Mouse (Mus musculus) layer of hippocampus, adult 9-11 months (tissue): Measurements from ENCODE around the gene Spaca3.

Experiments
- DNase-seq: peaks from one replicate; pipeline ENCODE4 v3.0.0; 2022

Spaca3 gene

DNA sequence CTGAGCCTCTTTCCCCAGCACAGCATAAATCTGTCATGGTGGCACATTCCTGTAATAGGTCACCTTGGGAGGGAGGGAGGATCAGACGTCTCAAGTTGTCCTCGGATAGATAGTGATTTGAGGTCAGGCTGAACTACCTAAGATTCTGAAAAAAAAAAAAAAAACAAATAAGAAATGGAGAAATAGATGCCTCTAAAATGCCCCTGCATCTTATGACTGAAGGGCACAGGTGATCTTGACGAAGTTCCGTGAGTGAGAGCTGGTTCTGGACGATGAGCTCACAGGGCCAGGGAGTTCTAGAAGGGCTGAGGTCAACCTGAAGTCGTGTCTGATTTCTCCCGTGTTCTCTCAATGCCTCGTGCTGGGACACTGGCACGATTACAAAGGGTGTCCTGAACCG is at the start of gene Spaca3:
TSS of gene Spaca3 (plus strand) at position 301 of the 400 bp plus-strand sequence.
- DNase-seq, result no peak

DNA sequence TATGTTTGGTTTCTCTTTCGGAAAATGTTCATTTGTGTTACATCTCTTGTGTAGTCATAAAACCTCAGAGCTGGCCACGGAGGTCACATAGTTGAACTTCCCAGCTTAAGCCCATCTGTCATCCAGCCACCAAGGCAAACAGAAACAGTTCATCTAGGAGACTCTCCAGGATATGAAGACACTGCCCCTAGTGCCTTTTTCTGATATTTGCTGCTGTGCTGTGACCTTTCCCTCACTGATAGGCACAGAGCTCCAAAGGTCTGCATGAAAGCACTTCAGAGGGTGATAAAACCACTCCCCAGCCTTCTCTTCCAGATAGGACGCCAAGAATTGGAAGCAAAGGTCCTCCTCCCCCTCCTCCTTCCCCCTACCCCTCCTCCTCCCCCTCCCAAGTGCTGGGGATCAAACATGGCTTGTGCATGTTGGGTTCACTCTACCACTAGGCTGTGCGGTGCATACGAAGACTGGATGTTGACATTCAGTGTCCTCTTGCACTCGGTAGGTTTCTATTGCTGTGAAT is 49.6 kb upstream of the Spaca3 start:
- no peak for DNase-seq

- DNase-seq, result no peak
These were observed 48.5 kb upstream of the Spaca3 start for GRCm38 (mm10) chr11:80809666-80809992.

- peak; percentile 85 for DNase-seq
These were observed 48.0 kb upstream of the Spaca3 start, which contains the start of gene Tmem98 for GRCm38 (mm10) chr11:80809993-80810821. Gene Tmem98, plus strand, starts transcription at chr11:80810175.

DNA sequence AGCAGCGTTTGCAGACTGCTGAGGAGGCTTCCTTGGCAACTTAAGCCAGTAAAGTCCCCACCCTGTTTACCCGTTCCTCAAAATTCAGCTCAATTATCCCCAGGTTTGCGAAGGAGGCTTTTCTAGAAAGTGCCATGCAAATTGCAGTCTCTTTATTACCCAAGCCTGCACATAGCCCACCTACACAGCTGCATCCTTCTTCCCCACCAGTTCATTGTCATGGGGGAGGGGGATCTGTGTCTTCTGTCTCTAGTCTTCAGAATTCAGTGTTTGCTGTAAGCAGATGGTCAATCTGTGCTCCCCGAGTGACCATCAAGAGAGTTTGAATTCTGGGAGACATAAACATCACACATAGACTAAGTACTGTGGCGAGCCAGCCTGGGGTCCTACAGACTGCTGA is 47.0 kb upstream of the Spaca3 start:
- no peak for DNase-seq

GRCm38 (mm10) chr11:80815354-80815753 is 42.8 kb upstream of the Spaca3 start:
- DNase-seq, result no peak

DNA sequence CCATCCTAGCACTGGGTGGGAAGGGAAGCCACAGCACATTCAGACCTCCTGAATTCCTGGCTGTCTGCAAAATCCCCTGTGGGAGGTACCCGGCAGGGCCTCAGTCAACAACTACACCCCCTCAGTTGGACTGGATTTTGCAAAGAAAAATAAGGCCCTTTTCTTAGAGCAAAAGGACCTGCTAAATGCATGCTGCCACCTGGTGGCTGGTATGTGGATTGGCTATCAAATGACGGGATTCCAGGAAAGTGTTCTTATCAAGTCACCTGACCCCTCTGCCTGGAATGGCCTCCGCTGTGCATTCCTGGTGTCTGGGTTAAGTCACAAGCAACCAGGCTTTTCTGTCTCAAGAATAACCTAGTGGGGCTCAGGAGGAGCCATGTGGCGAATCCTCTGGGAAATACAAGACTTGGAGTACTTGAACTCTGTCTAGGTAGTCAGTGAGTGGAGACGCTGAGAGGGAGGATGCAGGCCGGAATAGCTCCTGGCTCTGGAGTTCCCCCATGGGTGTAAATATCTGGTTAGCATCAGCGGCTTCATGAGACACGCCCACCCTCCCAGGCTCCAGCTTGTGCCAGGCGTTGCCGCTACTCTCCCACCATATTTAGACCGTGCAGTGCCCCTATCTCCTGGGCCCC is 40.0 kb upstream of the Spaca3 start:
- peak; percentile 43 for DNase-seq

GRCm38 (mm10) chr11:80820085-80820484 is 38.1 kb upstream of the Spaca3 start:
- no peak for DNase-seq

DNA sequence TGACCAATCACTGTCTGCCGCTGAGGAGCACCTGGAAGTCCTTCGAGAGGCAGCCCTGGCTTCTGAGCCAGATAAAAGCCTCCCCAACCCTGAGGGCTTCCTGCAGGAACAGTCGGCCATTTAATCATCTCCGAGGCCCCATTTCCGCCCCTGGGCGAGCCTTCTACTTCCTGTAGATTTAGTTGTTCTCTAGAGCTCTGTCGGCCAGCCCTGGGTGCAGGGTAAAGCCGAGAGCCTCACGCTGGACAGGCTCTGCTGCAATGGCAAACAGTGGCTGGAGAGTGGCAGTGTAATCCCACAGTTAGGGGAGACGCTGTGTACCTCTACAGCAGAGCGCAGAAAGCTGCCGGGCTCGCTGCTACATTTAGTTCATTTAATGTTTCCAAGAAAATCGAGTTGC is 36.9 kb upstream of the Spaca3 start:
- peak; percentile 12 for DNase-seq

- no peak for DNase-seq
These were observed 36.4 kb upstream of the Spaca3 start for GRCm38 (mm10) chr11:80821794-80822193.

DNA sequence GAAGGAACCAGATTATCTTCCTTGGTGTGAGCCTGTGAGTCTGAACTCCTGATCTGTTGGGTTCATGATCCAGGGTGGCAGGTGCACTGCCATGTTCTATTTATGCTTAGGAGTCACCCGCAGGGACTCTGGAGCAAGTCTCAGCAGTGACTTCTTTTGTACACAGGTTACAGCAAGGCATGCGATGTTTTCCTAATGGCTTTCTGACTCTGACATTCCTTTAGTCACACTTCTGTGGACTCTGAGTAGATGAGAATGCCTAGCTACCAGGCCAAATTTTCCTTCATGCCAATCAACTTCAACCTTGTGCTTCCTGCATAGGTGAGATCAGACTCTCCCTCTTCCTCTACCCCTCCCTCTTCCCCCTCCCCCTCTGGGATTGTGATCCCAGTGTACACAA is 22.8 kb upstream of the Spaca3 start:
- DNase-seq, result no peak

GRCm38 (mm10) chr11:80835841-80836240 is 22.3 kb upstream of the Spaca3 start:
- DNase-seq, result no peak

DNA sequence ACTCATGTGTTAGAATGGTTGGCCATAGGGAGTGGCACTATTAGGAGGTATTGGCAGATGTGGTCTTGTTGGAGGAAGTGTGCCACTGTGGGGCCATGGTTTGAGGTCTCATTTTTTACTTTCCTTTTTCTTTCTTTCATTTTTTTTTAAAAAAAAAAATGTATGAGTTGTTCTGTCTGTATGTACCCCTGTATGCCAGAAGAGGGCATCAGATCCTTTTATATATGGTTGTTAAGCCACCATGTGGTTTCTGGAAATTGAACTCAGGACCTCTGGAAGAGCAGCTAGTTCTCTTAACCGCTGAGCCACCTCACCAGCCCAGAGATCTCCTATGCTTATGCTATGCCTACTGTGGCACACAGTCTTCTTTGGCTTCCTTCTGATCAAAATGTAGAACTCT is 19.4 kb upstream of the Spaca3 start:
- DNase-seq, result no peak

- no peak for DNase-seq
These were observed 14.7 kb upstream of the Spaca3 start for GRCm38 (mm10) chr11:80843435-80843834.

DNA sequence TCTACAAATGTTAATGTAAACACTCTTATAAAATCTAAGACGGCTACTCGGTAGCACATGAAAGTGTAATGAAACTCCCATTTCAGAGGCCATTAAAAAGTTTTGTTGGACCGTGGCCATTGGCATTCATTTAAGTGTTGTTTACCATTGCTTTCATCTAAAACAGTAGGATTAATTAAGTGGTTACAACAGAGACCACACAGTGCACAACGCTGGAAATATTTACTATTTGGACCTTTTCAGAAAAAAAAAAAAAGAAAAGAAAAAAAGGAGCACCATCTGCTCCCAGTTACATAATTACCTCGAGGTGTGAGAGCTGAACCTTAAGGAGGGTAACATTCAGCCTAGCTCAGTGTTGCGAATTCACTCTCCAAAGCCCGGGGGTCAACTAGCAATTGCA is 12.7 kb upstream of the Spaca3 start:
- no peak for DNase-seq

DNA sequence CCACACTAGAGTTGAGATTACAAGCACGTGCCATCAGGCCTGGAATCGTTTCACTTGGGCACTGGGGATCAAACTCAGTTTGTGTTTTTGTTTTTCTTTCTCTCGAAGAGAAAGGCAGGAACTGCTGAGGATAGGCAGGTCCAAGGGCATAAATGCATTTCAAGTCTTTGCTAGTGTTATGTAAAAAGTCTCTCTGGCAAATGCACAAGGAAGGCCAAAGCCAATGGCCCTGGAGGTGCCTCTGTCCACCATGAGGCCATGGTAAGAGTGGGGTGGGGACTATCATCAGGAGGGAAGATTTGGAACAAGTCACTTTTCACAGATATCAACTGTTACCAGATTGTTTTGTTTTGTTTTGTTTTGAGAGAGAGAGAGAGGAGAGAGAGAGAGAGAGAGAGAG is 12.1 kb upstream of the Spaca3 start:
- DNase-seq, result no peak

- no peak for DNase-seq
These were observed 10.0 kb upstream of the Spaca3 start for GRCm38 (mm10) chr11:80848131-80848530.

DNA sequence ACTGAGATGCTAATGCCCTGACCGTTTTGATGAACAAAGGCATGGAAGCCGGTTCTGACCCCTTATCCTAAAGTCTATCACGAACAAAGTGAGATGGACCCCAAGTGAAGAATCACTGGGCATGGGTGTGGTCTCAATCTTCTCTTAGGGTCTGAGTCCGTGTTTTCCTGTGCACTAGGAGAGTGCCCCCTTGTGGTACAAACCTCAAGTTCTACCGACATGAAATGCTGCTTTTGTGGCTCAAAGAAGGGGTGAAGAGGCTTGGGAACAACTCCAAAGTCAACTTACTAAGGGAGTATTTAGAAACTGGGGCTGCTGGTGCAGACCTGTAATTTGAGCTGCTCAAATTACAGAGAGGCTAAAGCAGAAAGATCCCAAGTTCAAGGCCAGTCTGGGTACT is 6.3 kb upstream of the Spaca3 start:
- no peak for DNase-seq

DNA sequence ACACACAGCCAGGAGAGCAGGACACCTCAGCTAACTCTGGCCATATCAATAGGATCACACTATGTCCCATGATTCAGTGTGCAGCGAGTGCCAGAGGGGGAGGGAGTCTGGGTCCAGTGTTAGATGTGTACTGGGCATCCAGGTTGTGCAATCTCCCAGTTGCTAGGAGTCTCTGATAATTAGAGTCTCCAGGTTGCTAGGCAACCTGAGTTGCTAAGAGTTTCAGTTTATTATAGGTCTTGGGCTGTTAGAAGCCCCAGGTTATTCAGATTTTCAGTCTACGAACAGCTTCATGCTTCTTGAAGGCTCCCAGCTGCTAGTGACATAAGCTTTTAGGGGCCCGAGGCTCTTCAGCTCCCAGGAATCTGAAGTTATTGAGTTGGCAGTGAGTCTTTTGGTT is 5.2 kb upstream of the Spaca3 start:
- peak; percentile 56 for DNase-seq

- DNase-seq, result no peak
These were observed 3.7 kb upstream of the Spaca3 start for GRCm38 (mm10) chr11:80854430-80854829.

DNA sequence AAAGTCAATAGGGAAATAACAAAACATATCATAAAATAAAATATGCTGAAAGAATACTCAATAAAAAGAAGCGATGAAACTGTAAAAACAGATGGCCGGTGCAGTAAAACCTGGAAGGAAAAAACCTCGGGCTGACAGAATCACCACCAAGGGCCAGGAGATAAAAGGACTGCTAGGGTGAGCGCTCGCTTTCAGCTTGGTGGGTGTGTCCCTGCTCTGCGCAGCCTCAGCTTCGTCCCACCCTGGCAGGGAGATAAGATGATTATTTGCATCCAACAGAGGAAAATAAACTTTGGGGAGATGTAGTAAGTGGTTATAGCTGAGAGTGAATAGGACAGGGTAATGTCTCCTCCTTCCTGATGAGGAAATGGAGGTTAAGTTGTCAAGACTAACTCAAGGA is 3.3 kb upstream of the Spaca3 start:
- no peak for DNase-seq

- DNase-seq, result no peak
These were observed 1.3 kb upstream of the Spaca3 start for GRCm38 (mm10) chr11:80856827-80857226.

DNA sequence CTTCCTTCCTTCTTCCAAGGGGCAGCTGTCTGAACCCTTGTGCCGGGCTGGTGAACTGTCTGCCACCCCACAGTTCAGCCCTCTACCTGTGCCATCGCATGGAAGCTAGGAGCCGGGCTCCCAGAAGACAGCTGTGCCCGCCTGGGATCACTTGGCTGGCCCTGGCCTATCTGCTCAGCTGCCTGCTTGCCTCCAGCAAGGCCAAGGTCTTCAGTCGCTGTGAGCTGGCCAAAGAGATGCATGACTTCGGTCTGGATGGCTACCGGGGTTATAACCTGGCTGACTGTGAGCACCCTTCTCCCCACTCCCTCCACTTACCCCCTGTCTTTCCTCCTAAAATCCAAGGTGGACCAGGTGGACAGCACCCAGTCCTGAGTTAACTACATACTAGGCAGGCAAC is 4.8 kb downstream of the Spaca3 start:
- DNase-seq, result no peak

DNA sequence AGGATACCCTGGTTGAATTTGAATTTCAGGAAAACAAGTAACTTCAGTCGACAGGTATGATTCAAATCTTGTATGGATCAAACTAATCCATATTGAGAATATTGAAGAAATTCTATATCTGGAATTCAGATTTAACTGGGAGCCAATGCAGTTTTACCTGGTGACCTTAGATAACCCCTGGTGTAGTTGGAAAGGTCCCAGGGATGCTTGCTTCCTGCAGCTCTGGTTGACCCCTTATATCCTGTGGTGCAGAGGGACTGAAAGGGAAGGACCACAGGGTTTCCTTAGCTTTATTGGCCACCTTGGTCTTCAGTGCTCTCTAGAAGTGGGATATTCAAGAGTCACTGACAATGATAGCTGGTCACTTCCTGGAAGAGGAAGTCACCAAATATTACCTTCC is 9.9 kb downstream of the Spaca3 start:
- DNase-seq, result no peak
